Mouse (Mus musculus) kidney, adult 2 months (tissue): ENCODE data around the gene Ppfia4. TPM values are rescaled to one million over a fixed set of nuclear protein-coding genes. Genes with fewer than 3 reads are reported as not detected.

ENCODE experiments used
- DNase-seq: peaks from one replicate; pipeline ENCODE4 v3.0.0; 2021
- H3K27ac ChIP-seq: fragments of 200-500 bp; 2 replicates; pipeline ENCODE4 v1.5.1; 2012; ENCODE audit warnings: low read depth, low read length, control low read depth, inconsistent platforms; ENCODE audit not compliant: insufficient read depth
- H3K27me3 ChIP-seq: fragments of 200-500 bp; replicated peaks from 2 replicates; pipeline ENCODE4 v1.6.1; 2012; ENCODE audit warnings: mild to moderate bottlenecking, moderate library complexity, low read length, inconsistent platforms; ENCODE audit not compliant: control insufficient read depth, insufficient read depth
- H3K36me3 ChIP-seq: fragments of 200-500 bp; 2 replicates; pipeline ENCODE4 v1.6.1; 2012; ENCODE audit warnings: mild to moderate bottlenecking, moderate library complexity, low read length, inconsistent platforms; ENCODE audit not compliant: control insufficient read depth, insufficient read depth
- H3K4me1 ChIP-seq: fragments of 200-500 bp; 2 replicates; pipeline ENCODE4 v1.6.1; 2011; ENCODE audit warnings: low read length; ENCODE audit not compliant: control insufficient read depth, insufficient read depth
- H3K4me3 ChIP-seq: fragments of 200-500 bp; 2 replicates; pipeline ENCODE4 v1.5.1; 2011; ENCODE audit warnings: mild to moderate bottlenecking, low read depth, low read length, control low read depth; ENCODE audit not compliant: insufficient read depth
- CTCF ChIP-seq: fragments of 200-500 bp; conservative IDR thresholded peaks from 2 replicates; pipeline ENCODE4 v1.5.1; 2011; ENCODE audit warnings: low read depth, mild to moderate bottlenecking, control low read depth, low read length, moderate library complexity, mixed read lengths; ENCODE audit not compliant: insufficient read depth, insufficient read length
- POLR2A ChIP-seq: fragments of 200-500 bp; IDR thresholded peaks from one replicate; pipeline ENCODE4 v1.6.1; 2011; ENCODE audit warnings: low read depth, low read length, control low read depth
- WGBS: fragments of 180-500 bp; shearing (Covaris S2); methylation state at CpG from one replicate; pipeline ENCODE4 v1.1.7; 2018; 5-methylcytosine and 5-hydroxymethylcytosine counted together
- polyA plus RNA-seq: library from polyadenylated mRNA; depleted of rRNA; stranded (reverse); fragments of >200 nt; gene quantifications from 2 replicates; pipeline ENCODE4 v1.2.3, GENCODE M21; 2012

Gene Ppfia4
- polyA plus RNA-seq, 1 experiment = 4.2 TPM

- peak; percentile 7 for TF ChIP-seq POLR2A
- no peak for TF ChIP-seq CTCF
- no peak overlapping the region for H3K27ac ChIP-seq
- H3K4me3 ChIP-seq = peak overlapping the region; percentile 15; the same call in 1 of the 2 replicates
- peaks cover 9% of the 10 kb centered on the region for H3K36me3 ChIP-seq
- H3K4me1 ChIP-seq = 0 out of 2 replicates have a peak, but pooled peaks cover 2% of the 10 kb centered on the region
- 8% methylated on average over 54 of the region's 54 CpGs for WGBS
- H3K27me3 ChIP-seq = no peaks in the 10 kb centered on the region
- DNase-seq = peak; percentile 77
These were observed 11.6 kb upstream of the Ppfia4 start for GRCm38 (mm10) chr1:134344005-134344950.

DNA sequence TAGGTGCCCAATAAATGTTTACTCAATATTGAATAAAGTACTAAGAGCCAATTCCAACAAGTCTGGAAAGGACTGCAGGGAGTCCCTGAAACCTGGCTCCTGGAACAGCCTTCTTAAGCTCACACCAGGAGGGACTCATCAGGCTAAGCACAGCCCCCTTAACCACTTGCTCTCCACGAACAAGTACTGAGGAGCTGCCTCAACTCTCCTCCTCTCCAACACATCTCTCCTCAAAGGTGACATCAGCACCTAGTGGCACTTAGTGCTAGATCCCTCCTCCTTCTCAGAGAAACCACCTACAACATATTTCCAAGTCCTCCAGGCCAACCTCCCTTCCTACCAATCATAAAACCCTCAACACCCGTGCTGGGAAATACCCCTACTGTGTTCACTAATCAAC, 10.8 kb upstream of the Ppfia4 start:
- 35% methylated on average over 2 of the region's 2 CpGs for WGBS
- no peak for TF ChIP-seq POLR2A
- TF ChIP-seq CTCF = no peak
- no peak for DNase-seq
- peaks cover 7% of the 10 kb centered on the region for H3K36me3 ChIP-seq
- H3K27ac ChIP-seq = no peak overlapping the region
- H3K4me3 ChIP-seq = no peak overlapping the region
- H3K4me1 ChIP-seq = 0 out of 2 replicates have a peak, but pooled peaks cover 2% of the 10 kb centered on the region
- no peaks in the 10 kb centered on the region for H3K27me3 ChIP-seq

DNA sequence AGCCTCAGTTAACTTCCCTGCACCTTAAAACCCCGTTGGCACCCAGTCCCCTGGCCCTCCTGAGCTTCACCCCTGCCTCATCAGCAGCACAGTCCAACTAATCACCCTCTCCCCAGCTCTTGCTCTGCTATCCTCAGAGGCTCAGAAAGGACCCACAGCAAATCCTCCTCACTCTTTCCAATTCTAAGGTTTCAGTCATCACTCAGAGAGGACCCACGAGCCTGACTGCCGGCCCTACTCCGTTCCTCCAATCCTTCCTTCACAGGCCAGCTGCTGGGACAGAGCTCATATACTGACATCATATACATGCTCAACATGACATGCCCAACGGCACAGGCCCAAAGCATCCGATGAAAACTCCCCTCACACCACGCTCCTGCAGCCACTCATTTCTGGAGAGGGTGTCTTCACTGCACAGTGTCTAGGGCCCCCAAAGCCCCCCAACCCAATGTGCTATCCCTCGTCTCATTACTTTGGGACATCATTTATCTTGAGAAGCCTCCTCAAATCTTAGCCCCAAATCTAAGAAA, 10.1 kb upstream of the Ppfia4 start:
- Histone ChIP-seq H3K4me3 (no peak overlapping the region), H3K27me3 (no peaks in the 10 kb centered on the region), H3K36me3 (peaks cover 7% of the 10 kb centered on the region), H3K4me1 (0 out of 2 replicates have a peak, but pooled peaks cover 2% of the 10 kb centered on the region), H3K27ac (no peak overlapping the region)
- WGBS = 81% methylated on average over 8 of the region's 8 CpGs
- no peak for TF ChIP-seq CTCF
- no peak for TF ChIP-seq POLR2A
- no peak for DNase-seq

DNA sequence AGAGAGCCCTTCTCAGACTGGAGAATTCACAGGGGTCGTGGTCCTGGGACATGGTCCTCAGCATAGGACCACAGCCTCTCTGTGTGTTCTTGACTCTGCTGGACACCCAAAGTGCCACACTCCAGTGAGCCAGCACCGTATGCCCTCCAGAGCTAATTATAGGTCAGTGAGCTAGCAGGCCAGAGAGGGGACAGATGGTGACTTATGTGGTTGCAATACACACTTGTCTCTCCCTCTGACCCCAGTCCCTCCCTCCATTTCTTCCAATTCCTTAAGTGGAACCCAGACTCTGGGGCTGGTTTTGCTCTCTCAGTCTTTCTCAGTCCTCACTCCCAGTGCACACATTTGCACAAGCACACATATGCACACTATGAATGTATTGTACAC, 9.5 kb upstream of the Ppfia4 start:
- Histone ChIP-seq H3K36me3 (peaks cover 5% of the 10 kb centered on the region), H3K27me3 (no peaks in the 10 kb centered on the region), H3K4me1 (0 out of 2 replicates have a peak, but pooled peaks cover 2% of the 10 kb centered on the region), H3K4me3 (no peak overlapping the region), H3K27ac (no peak overlapping the region)
- TF ChIP-seq POLR2A = no peak
- DNase-seq = no peak
- 54% methylated on average over 2 of the region's 2 CpGs for WGBS

- DNase-seq = no peak
- 86% methylated on average over 5 of the region's 5 CpGs for WGBS
- Histone ChIP-seq H3K27me3 (no peaks in the 10 kb centered on the region), H3K4me3 (no peak overlapping the region), H3K4me1 (0 out of 2 replicates have a peak, but pooled peaks cover 2% of the 10 kb centered on the region), H3K36me3 (peaks cover 3% of the 10 kb centered on the region; the same call in 1 of the 2 replicates), H3K27ac (no peak overlapping the region)
- no peak for TF ChIP-seq POLR2A
- no peak for TF ChIP-seq CTCF
These were observed 9.0 kb upstream of the Ppfia4 start for GRCm38 (mm10) chr1:134341641-134342277.

DNA sequence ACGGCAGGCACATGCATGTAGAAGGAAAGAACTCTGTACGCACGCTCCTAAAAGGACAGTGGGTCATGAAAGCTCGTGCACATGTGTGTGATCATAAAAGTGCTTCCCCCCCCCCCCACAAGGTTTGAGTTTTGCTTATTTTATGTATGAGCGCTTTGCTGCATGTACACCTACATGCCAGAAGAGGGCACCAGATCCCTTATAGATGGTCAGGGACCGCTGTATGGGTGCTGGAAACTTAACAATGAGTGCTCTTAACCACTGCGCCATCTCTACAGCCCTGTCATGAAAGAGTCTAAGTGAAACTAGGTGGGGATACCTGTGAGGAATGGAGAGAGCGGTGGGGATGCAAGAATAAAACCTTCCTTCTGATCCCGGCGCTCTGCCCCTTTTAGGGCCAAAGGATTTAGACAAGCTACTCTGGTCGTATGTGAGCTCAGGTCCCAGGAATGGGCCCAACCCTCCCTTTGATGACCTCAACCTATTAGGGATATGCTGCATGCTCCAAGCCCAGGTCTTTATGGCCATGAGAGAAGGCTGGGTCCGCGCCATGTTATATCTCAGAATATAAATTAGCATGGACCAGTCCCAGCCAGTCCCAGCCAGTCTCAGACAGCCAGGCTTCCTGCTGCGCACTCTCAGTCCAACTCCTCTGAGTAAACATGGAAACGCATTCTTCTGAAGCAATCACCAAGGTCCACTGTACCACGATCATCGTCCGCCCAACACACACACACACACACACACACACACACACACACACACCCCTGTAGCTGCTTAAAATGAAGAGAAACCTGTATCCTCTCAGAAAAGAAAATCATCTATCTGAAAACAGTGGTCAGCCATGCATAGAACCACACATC, 7.3 kb upstream of the Ppfia4 start:
- Histone ChIP-seq H3K27ac (no peak overlapping the region), H3K4me1 (0 out of 2 replicates have a peak, but pooled peaks cover 2% of the 10 kb centered on the region), H3K4me3 (no peak overlapping the region), H3K27me3 (no peaks in the 10 kb centered on the region), H3K36me3 (no peaks in the 10 kb centered on the region)
- 86% methylated on average over 18 of the region's 18 CpGs for WGBS
- 0 out of 2 replicates have a peak, but pooled peaks have one; percentile 20 for TF ChIP-seq CTCF
- no peak for TF ChIP-seq POLR2A
- no peak for DNase-seq
